Mouse (Mus musculus) limb, embryonic 14.5 days (tissue): ENCODE data around the gene Tfap2d. TPM values are rescaled to one million over a fixed set of nuclear protein-coding genes. Genes with fewer than 3 reads are reported as not detected.

Experiments used
- ATAC-seq: fragments of 200-750 bp; cut with Nextera tagmentation; 2 replicates; pipeline ENCODE4 v1.8.0; 2017; ENCODE audit warnings: low read depth, moderate number of reproducible peaks, moderate TSS enrichment; ENCODE audit not compliant: low FRiP score
- DNase-seq: peaks from one replicate; pipeline ENCODE4 v3.0.0-alpha.2; 2015; ENCODE audit warnings: low spot score
- H3K27ac ChIP-seq: fragments of 300-500 bp; sonication (generic); replicated peaks from 2 replicates; pipeline ENCODE4 v1.5.1; 2014; ENCODE audit warnings: low read depth, mild to moderate bottlenecking, low read length, moderate library complexity, mixed read lengths
- H3K27me3 ChIP-seq: fragments of 300-500 bp; sonication (generic); 2 replicates; pipeline ENCODE4 v1.6.1; 2014; ENCODE audit warnings: low read length, mixed read lengths; ENCODE audit not compliant: control insufficient read depth, insufficient read depth
- H3K36me3 ChIP-seq: fragments of 300-500 bp; sonication (generic); 2 replicates; pipeline ENCODE4 v1.6.1; 2014; ENCODE audit warnings: mild to moderate bottlenecking, low read length, moderate library complexity, mixed read lengths; ENCODE audit not compliant: control insufficient read depth, insufficient read depth
- H3K4me1 ChIP-seq: fragments of 300-500 bp; sonication (generic); 2 replicates; pipeline ENCODE4 v1.6.1; 2014; ENCODE audit warnings: antibody characterized with exemption, low read length, mixed read lengths; ENCODE audit not compliant: control insufficient read depth, insufficient read depth
- H3K4me2 ChIP-seq: fragments of 300-500 bp; sonication (generic); replicated peaks from 2 replicates; pipeline ENCODE4 v1.6.1; 2014; ENCODE audit warnings: low read depth, mild to moderate bottlenecking, low read length, moderate library complexity; ENCODE audit not compliant: severe bottlenecking
- H3K4me3 ChIP-seq: fragments of 300-500 bp; sonication (generic); replicated peaks from 2 replicates; pipeline ENCODE4 v1.5.1; 2014; ENCODE audit warnings: low read length
- H3K9ac ChIP-seq: fragments of 300-500 bp; sonication (generic); 2 replicates; pipeline ENCODE4 v1.6.1; 2014; ENCODE audit warnings: mild to moderate bottlenecking, low read depth, low read length, moderate library complexity; ENCODE audit not compliant: severe bottlenecking
- H3K9me3 ChIP-seq: fragments of 300-500 bp; sonication (generic); 2 replicates; pipeline ENCODE4 v1.6.1; 2016; ENCODE audit warnings: low read length; ENCODE audit not compliant: control insufficient read depth
- POLR2A ChIP-seq: fragments of 200-500 bp; IDR thresholded peaks from 2 replicates; pipeline ENCODE4 v1.8.0; 2012; ENCODE audit warnings: inconsistent platforms, mild to moderate bottlenecking, moderate library complexity, borderline replicate concordance; ENCODE audit not compliant: insufficient read depth, insufficient read length; ENCODE audit errors: extremely low read depth
- WGBS: fragments of 180-500 bp; shearing (Covaris S2); extraction: QIAGEN DNeasy Blood & Tissue Kit; methylation state at CpG from one replicate; pipeline ENCODE4 v1.1.7; 2014; 5-methylcytosine and 5-hydroxymethylcytosine counted together
- polyA plus RNA-seq, 2 experiments: library from polyadenylated mRNA; depleted of rRNA in 1 of 2; stranded (reverse) in 1 of 2; unstranded in 1 of 2; fragments of >200 nt; fragmentation: Nextera tagmentation in 1 of 2; extraction: Ambion mirVana in 1 of 2; gene quantifications; 2 replicates each; pipeline versions ENCODE4 v1.2.1 to v1.2.3; 2012 to 2014

Gene Tfap2d
- polyA plus RNA-seq (2012; rRNA removed): 0.23 TPM in 1 of 2 replicates, not detected in the other
- not detected in 2 replicates for polyA plus RNA-seq (2014; fragmentation: Nextera tagmentation; extraction: Ambion mirVana)

GRCm38 (mm10) chr1:19102631-19103030, at the start of gene Tfap2d:
TSS of gene Tfap2d (plus strand) at chr1:19103022.
- H3K4me1 ChIP-seq: no peaks in the 10 kb centered on the region
- WGBS: 3% methylated on average over 6 of the region's 6 CpGs
- H3K4me2 ChIP-seq: no peak within 1 kb of the TSS
- H3K9ac ChIP-seq: no peak within 1 kb of the TSS
- no peak for DNase-seq
- H3K9me3 ChIP-seq: no peaks in the 10 kb centered on the region
- ATAC-seq: no peak
- H3K27me3 ChIP-seq: peaks cover 78% of the 10 kb centered on the region
- no peak for TF ChIP-seq POLR2A
- H3K4me3 ChIP-seq: no peak within 1 kb of the TSS
- no peaks in the 10 kb centered on the region for H3K36me3 ChIP-seq
- H3K27ac ChIP-seq: no peak within 1 kb of the TSS

GRCm38 (mm10) chr1:19056300-19056699, 46.5 kb upstream of the Tfap2d start:
- Histone ChIP-seq H3K4me1 (no peaks in the 10 kb centered on the region), H3K9ac (no peak overlapping the region), H3K4me3 (no peak overlapping the region), H3K9me3 (no peaks in the 10 kb centered on the region), H3K36me3 (no peaks in the 10 kb centered on the region), H3K27ac (no peak overlapping the region), H3K27me3 (no peaks in the 10 kb centered on the region), H3K4me2 (no peak overlapping the region)
- ATAC-seq (no peak), DNase-seq (no peak)
- no peak for TF ChIP-seq POLR2A
- WGBS: 13% methylated on average over 3 of the region's 3 CpGs

GRCm38 (mm10) chr1:19056861-19057260, 46.0 kb upstream of the Tfap2d start:
- WGBS: 72% methylated on average over 6 of the region's 6 CpGs
- Histone ChIP-seq H3K9ac (no peak overlapping the region), H3K27me3 (no peaks in the 10 kb centered on the region), H3K36me3 (no peaks in the 10 kb centered on the region), H3K4me1 (no peaks in the 10 kb centered on the region), H3K4me2 (no peak overlapping the region), H3K4me3 (no peak overlapping the region), H3K27ac (no peak overlapping the region), H3K9me3 (no peaks in the 10 kb centered on the region)
- no peak for TF ChIP-seq POLR2A
- DNase-seq (no peak), ATAC-seq (no peak)

- DNase-seq: peak; percentile 42
- no peak for ATAC-seq
- TF ChIP-seq POLR2A: no peak
- H3K36me3 ChIP-seq: no peaks in the 10 kb centered on the region
- H3K27ac ChIP-seq: no peak overlapping the region
- H3K9me3 ChIP-seq: no peaks in the 10 kb centered on the region
- H3K4me1 ChIP-seq: no peaks in the 10 kb centered on the region
- H3K9ac ChIP-seq: no peak overlapping the region
- no peak overlapping the region for H3K4me2 ChIP-seq
- 5% methylated on average over 8 of the region's 8 CpGs for WGBS
- H3K27me3 ChIP-seq: no peaks in the 10 kb centered on the region
- no peak overlapping the region for H3K4me3 ChIP-seq
Observed at GRCm38 (mm10) chr1:19088078-19088477, 14.7 kb upstream of the Tfap2d start.

GRCm38 (mm10) chr1:19096921-19097320, 5.9 kb upstream of the Tfap2d start:
- H3K36me3 ChIP-seq: no peaks in the 10 kb centered on the region
- H3K4me1 ChIP-seq: no peaks in the 10 kb centered on the region
- H3K9me3 ChIP-seq: no peaks in the 10 kb centered on the region
- H3K27ac ChIP-seq: no peak overlapping the region
- no peak overlapping the region for H3K9ac ChIP-seq
- 0% methylated on average over 18 of the region's 18 CpGs for WGBS
- peaks cover 32% of the 10 kb centered on the region for H3K27me3 ChIP-seq
- H3K4me2 ChIP-seq: no peak overlapping the region
- no peak for DNase-seq
- TF ChIP-seq POLR2A: no peak
- ATAC-seq: no peak
- no peak overlapping the region for H3K4me3 ChIP-seq

GRCm38 (mm10) chr1:19103316-19103715, 494 bp downstream of the Tfap2d start:
- no peak for ATAC-seq
- no peak for TF ChIP-seq POLR2A

More at GRCm38 (mm10) chr1:19103316-19103715, 494 bp downstream of the Tfap2d start:
- Histone ChIP-seq H3K27me3 (peaks cover 80% of the 10 kb centered on the region), H3K4me3 (no peak overlapping the region), H3K4me2 (no peak overlapping the region), H3K4me1 (no peaks in the 10 kb centered on the region), H3K9me3 (no peaks in the 10 kb centered on the region), H3K36me3 (no peaks in the 10 kb centered on the region), H3K9ac (no peak overlapping the region), H3K27ac (no peak overlapping the region)
- DNase-seq: no peak
- WGBS: 1% methylated on average over 21 of the region's 21 CpGs
